Mouse (Mus musculus): ENCODE data around the gene Trim65. TPM values are rescaled to one million over a fixed set of nuclear protein-coding genes. Genes with fewer than 3 reads are reported as not detected.
"Not testable (repeated sequence)": the region's sequence is repeated elsewhere in the genome, so short reads cannot be mapped to it uniquely, and the experiment has no call there.

Trim65 gene
- total RNA-seq, 2 experiments from 2014 or later, result 7.0 to 7.1 TPM

DNA sequence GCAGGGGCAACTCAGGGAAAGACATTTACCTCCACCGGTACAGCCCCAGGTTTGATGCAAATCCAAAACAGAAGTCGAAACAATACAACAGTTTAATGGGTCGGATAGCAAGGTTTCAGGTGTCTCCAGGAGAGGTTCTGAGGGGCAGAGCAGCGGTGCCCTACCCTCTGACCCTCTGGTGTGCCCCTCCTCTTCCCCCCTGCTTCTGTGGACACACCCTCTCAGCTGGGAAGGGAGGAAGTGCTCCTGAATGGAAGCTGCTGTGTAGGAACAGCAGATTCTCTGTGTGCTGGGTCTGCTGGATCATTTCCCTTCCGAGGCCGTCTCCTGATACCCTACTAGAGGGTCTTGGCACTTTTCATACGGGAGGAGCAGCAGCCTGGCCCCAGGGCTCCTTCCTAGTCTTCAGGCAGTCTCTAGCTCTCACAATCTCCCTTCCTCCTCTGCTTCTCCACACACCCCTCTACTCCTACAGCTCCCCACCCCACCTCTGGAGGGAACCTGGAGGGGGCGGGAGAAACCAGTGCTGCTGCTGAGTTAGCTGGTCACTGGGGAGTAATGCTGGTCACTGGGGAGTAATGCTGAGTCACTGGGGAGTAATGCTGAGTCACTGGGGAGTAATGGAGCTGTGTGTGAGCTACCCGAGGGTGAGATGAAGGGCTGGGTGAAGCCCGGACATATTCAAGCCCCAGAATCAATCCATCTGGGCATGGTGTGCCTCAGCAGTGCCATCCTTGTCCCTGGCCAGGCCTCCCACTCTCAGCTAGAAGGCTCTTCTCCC, 11.5 kb upstream of the Trim65 start:
- no peak for DNase-seq (ENCODE audit: low spot score in 2 of 2)
- intact Hi-C loops (cut with DNase I), result no loop called here

GRCm38 (mm10) chr11:116138468-116139138, 7.7 kb upstream of the Trim65 start, which contains the start of gene Mrpl38:
Gene Mrpl38, minus strand, starts transcription at chr11:116138868.
- intact Hi-C loops (cut with DNase I), result loop anchor here (2.0 kb wide), 1 partner anchor 60 kb away; the partner anchor contains the start of genes Acox1 and Ten1
- peak; percentile 81 to 85 for DNase-seq (ENCODE audit: low spot score in 2 of 2)

- DNase-seq (ENCODE audit: low spot score in 2 of 2), result no peak
- intact Hi-C loops (cut with DNase I), result loop anchor here (2.0 kb wide), 1 partner anchor 61 kb away; the partner anchor contains the start of genes Acox1 and Ten1
These were observed 7.2 kb upstream of the Trim65 start for GRCm38 (mm10) chr11:116138096-116138467.

DNA sequence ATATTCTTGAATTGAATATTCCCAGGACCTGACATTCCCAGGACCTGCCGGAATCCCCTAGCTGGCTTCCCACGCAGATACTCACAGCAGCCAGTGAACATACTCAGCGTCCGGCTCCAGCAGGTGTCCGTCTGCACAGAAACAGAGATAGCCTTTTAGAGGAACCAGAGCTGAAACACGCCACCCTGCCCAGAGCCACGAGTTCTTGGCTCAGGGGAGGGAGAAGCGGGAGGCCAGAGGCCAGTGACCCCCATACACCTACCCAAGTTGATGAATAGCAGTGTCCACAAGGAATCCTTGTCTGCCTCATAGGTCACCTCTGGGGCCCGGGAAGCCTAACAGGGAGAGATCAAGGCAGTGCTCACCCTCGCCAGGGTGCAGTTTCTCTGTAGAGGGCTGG, 3.2 kb upstream of the Trim65 start:
- no peak for DNase-seq (ENCODE audit: low spot score in 2 of 2)
- intact Hi-C loops (cut with DNase I), result loop anchor here (5.0 kb wide), 1 partner anchor 102 kb away; the partner anchor contains the start of gene Unk

- no peak for DNase-seq (ENCODE audit: low spot score in 2 of 2)
- intact Hi-C loops (cut with DNase I), result loop anchor here (5.0 kb wide), 1 partner anchor 101 kb away; the partner anchor contains the start of gene Unk
These were observed 2.6 kb upstream of the Trim65 start for GRCm38 (mm10) chr11:116133497-116133896.

DNA sequence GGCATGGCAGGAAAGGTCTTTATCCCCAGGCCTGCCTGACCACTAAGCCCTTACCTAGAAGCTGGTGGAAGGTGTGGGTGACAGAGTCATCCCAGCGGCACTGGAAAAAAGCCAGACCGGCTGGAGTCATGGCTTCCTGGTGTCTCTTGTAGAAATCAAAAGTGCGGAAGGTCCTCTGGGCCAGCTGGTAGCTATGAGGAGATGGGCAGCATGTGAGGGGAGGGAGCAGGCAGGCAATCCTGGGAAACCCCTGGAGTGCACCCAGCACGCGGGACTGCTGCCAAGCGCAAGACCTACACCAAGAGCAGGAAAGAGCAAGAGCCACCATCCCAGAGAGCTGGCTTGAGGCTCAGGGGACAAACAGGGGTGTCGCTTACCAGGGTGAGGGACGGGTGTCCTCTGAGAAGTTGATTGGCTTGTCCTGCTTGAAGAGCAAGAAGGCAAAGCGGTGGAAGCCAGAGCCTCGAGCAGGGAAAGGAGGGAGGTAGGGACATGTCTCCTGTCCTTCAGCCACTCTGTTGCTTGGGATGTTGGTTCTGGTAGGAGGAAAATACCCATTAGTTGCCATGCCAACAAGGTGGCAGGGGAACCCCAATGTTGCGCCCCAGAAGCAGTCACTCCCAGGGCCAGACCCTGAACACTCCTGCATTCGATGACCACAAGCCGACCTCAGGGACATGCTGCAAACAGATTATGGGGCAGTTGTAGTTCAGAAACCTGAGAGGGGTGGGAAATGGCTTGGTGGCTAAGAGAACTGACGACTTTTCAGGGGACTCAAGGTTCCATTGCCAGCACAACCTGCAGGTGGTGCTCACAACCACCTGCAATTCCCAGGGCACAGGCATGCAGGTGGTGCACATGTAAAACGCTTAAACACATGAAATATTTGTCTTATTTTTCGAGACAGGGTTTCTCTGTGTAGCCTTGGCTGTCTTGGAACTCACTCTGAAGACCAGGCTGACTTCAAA, 1.7 kb upstream of the Trim65 start:
- no peak for DNase-seq (ENCODE audit: low spot score in 2 of 2)
- intact Hi-C loops (cut with DNase I), result loop anchor here (5.0 kb wide), 1 partner anchor 100 kb away; the partner anchor contains the start of gene Unk

DNA sequence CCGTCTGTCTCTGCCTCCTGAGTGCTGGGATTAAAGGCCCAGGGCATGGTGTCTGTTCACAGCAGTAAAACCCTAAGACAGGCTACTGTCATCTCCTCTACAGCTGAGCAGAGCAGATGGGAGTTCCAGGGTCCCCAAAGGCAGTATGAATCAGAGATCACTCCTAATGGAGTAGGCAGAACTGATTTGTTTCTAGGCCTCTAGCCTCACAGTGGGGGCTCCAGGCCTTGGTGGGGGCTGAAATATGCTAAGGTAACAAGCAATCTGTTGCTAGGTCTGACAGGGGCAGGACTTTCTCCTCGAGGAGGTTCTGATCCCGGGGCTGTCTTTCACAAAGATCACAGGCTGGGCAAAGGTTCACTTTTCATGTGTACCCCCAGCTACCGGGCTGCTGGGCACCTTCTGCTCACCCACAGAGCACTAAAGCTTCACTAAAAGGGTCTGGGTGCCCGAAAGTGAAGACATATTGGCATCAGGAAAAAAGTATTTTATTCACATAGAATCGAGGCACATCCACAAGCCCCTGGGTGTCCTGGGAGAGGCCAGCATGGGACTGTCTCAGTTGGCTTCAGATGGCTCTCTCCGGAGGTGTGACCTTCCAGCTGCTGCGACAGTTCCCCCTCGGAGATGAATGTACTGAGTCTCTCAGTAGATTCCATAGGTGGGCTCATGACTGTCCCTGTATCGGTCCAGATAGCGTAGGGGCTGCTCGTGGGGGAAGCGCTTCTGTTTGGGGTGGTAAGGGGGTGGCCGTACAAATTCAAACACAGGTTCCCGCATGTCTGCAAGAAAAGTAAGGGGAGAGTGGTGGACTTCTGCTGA, 632 bp upstream of the Trim65 start:
- intact Hi-C loops (cut with DNase I), result loop anchor here (5.0 kb wide), 1 partner anchor 99 kb away; the partner anchor contains the start of gene Unk
- DNase-seq (ENCODE audit: low spot score in 2 of 2), result no peak

DNA sequence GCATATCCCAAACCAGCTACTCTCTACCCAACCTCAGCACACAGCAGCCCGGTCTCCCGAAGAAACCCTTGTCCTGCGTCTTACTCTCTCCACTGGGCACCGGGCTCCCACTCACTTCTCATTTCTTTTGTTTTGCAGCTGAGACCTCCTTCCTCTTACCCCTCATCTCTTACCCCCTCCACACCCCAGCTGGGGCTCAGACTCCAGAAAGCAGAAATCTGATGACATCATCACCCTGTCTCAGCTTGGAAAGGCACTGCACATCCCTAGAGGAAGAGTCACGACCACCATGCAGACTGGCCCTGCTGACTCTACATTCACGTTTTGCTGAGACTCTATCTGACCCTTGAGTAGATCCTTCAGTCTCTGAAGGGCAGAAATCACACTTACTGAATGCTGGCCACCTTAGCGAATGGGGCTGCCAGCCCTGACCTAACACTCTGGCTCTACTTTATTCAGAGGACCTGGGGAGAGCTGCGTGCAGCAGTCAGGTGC, 888 bp downstream of the Trim65 start:
- no peak for DNase-seq (ENCODE audit: low spot score in 2 of 2)
- intact Hi-C loops (cut with DNase I), result loop anchor here (1.0 to 5.0 kb wide), 2 partner anchors 43 to 98 kb away; partner anchors contain the start of gene Unk

GRCm38 (mm10) chr11:116129091-116129790, 1.7 kb downstream of the Trim65 start:
- DNase-seq (ENCODE audit: low spot score in 2 of 2), result no peak
- intact Hi-C loops (cut with DNase I), result no loop called here

DNA sequence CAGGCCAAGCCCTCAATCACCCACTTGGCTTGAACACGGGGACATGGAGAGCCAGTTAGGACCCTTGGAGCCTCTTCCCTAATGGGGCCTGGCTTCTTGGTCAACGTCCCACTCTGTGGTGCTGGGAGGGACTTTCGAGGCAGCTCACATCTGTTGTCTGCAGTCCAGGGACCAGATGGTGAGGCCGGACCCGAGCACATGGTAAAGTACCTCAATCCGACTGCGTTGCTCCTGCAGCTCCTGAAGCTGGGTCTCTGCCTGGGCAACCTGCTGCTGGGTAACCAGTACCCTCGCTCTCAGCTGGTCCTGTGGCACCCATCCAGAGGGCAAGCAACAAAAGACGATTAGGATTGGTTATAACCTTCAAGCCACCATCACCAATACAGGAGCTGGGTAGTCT, 2.9 kb downstream of the Trim65 start:
- intact Hi-C loops (cut with DNase I), result loop anchor here (2.0 kb wide), 1 partner anchor 17 kb away; no protein-coding TSS in a partner anchor

DNA sequence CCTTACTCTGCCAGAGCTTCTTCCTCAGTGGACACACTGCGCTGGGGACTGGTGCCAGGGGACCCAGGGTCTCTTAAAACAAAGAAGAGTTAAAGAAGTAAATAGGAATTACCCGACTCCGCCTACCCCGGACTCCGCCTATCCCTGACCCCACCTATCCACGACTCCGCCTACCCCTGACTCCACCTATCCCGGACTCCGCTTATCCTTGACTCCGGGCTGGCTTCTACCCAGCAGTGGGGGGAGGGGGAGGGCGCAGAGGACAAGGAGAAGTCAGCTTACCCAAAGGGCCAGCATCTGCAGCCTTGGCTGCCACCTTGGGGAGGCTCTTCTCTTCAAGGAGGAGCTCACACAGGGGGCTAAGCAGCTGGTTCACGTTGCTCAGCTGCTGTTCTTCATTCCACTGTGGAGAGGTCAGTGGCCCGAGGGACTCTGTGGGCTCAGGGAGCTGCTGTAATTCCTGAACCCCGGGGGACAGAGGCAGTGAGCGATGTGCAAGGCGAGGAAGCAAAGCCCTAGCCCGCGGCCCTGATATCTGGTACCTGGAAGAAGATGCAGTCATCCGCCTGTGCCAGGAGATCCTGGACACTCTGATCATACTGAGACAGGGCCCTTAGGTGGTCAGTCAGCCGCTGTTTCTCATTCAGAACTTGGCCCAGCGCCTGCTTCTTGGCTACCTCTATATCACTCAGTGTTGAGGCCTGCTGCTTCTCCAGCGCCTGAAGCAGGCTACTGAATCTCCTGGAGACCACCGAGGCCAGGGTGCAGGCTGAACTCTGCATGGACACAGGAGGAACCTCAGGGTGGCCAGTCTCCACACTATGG, 3.6 kb downstream of the Trim65 start, which contains the start of gene Trim47:
TSS of gene Trim47 (minus strand) at position 55 of the 825 bp plus-strand sequence.
- intact Hi-C loops (cut with DNase I), result loop anchor here (2.0 kb wide), 1 partner anchor 17 kb away; no protein-coding TSS in a partner anchor
- DNase-seq (ENCODE audit: low spot score in 2 of 2), result no peak

More for the DNA sequence above, 2.9 kb downstream of the Trim65 start:
- no peak for DNase-seq (ENCODE audit: low spot score in 2 of 2)

DNA sequence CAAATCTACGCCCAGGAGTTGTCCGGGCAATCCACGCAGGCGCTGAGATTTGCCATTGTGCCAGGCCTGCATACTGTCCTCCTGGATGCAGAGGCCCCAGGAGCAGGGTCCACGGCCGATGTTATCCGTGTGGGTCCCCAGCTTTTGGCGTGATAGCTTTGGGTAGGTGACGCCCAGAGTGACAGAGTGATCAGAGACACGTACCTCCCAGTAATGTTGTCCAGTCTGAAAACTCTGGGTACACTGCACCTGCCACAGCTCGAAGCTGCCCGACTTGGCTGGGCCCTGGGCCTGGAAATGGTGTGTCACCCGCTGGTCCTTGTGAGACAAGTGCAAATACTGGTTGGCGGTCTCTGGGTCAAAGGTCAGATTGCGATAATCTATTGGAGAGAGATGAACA, 4.7 kb downstream of the Trim65 start:
- intact Hi-C loops (cut with DNase I), result loop anchor here (2.0 kb wide), 1 partner anchor 15 kb away; no protein-coding TSS in a partner anchor
- DNase-seq (ENCODE audit: low spot score in 2 of 2), result no peak

- DNase-seq (ENCODE audit: low spot score in 2 of 2); intact Hi-C loops (cut with DNase I): not testable (repeated sequence)
These were observed 9.1 kb downstream of the Trim65 start for GRCm38 (mm10) chr11:116121731-116122245.

- intact Hi-C loops (cut with DNase I), result no loop called here
- no peak for DNase-seq (ENCODE audit: low spot score in 2 of 2)
These were observed 13.1 kb downstream of the Trim65 start for GRCm38 (mm10) chr11:116117819-116118218.

GRCm38 (mm10) chr11:116117241-116117640, 13.7 kb downstream of the Trim65 start:
- intact Hi-C loops (cut with DNase I), result no loop called here
- no peak for DNase-seq (ENCODE audit: low spot score in 2 of 2)

GRCm38 (mm10) chr11:116111611-116112203, 19.2 kb downstream of the Trim65 start:
- DNase-seq (ENCODE audit: low spot score in 2 of 2), result no peak
- intact Hi-C loops (cut with DNase I), result loop anchor here (2.0 kb wide), 1 partner anchor 15 kb away; the partner anchor contains the start of gene Trim47
